Mouse (Mus musculus) lung, adult 2 months (tissue): ENCODE data around the gene Lin7c.

Source experiments
- CTCF ChIP-seq: fragments of 200-500 bp; IDR thresholded peaks from 2 replicates; pipeline ENCODE4 v1.5.1; 2011; ENCODE audit warnings: mild to moderate bottlenecking, low read length, control low read depth; ENCODE audit not compliant: insufficient read depth
- POLR2A ChIP-seq: fragments of 200-500 bp; IDR thresholded peaks from 2 replicates; pipeline ENCODE4 v1.6.1; 2011; ENCODE audit warnings: low read depth, mild to moderate bottlenecking, control low read depth, low read length, borderline replicate concordance; ENCODE audit errors: extremely low read depth

- TF ChIP-seq POLR2A = no peak
- TF ChIP-seq CTCF = no peak
Measured at GRCm38 (mm10) chr2:109933151-109933550, 42.5 kb downstream of the Lin7c start.
